Mouse (Mus musculus): ENCODE measurements around the gene Dapk2. TPM values are rescaled to one million over a fixed set of nuclear protein-coding genes. Genes with fewer than 3 reads are reported as not detected.

The Dapk2 gene
- total and polyA plus RNA-seq, 2 experiments from 2014 or later, result 0.58 to 1.1 TPM

- no peak for TF ChIP-seq CTCF (IDR thresholded peaks at IDR 0.05)
- 88% methylated on average over 3 of the region's 3 CpGs for WGBS
- no peak for ATAC-seq (ENCODE audit: low FRiP score)
Observed at GRCm38 (mm10) chr9:66182679-66182993, 24.6 kb downstream of the Dapk2 start.

GRCm38 (mm10) chr9:66183023-66183422 is 25.0 kb downstream of the Dapk2 start:
- DNase-seq (ENCODE audit: low spot score) (no peak), ATAC-seq (ENCODE audit: low FRiP score) (no peak)
- H3K4me1 ChIP-seq (ENCODE audit: insufficient read depth, low read length), result no peaks in the 10 kb centered on the region; the same call in 1 of the 2 replicates
- 85% methylated on average over 3 of the region's 3 CpGs for WGBS
- no peak overlapping the region for H3K4me2 ChIP-seq (ENCODE audit: low read depth, low read length, poor library complexity, severe bottlenecking)
- H3K27me3 ChIP-seq (ENCODE audit: insufficient read depth, low read length), result no peaks in the 10 kb centered on the region
- H3K27ac ChIP-seq (ENCODE audit: low read depth, low read length), result no peak overlapping the region
- H3K36me3 ChIP-seq (ENCODE audit: insufficient read depth, low read length), result no peaks in the 10 kb centered on the region
- TF ChIP-seq CTCF (IDR thresholded peaks at IDR 0.05), result no peak
- H3K4me3 ChIP-seq (ENCODE audit: low read depth, low read length), result no peak overlapping the region
- H3K9ac ChIP-seq (replicated peaks; ENCODE audit: low read length, poor library complexity, severe bottlenecking), result no peak overlapping the region
- H3K9me3 ChIP-seq (ENCODE audit: low read length), result no peaks in the 10 kb centered on the region

More at GRCm38 (mm10) chr9:66182679-66182993, 24.6 kb downstream of the Dapk2 start:
- Histone ChIP-seq H3K27ac (ENCODE audit: low read depth, low read length) (no peak overlapping the region), H3K9me3 (ENCODE audit: low read length) (no peaks in the 10 kb centered on the region), H3K9ac (replicated peaks; ENCODE audit: low read length, poor library complexity, severe bottlenecking) (no peak overlapping the region), H3K27me3 (ENCODE audit: insufficient read depth, low read length) (no peaks in the 10 kb centered on the region), H3K4me1 (ENCODE audit: insufficient read depth, low read length) (no peaks in the 10 kb centered on the region; the same call in 1 of the 2 replicates), H3K4me3 (ENCODE audit: low read depth, low read length) (no peak overlapping the region), H3K36me3 (ENCODE audit: insufficient read depth, low read length) (no peaks in the 10 kb centered on the region), H3K4me2 (ENCODE audit: low read depth, low read length, poor library complexity, severe bottlenecking) (no peak overlapping the region)
- no peak for DNase-seq (ENCODE audit: low spot score)

- Histone ChIP-seq H3K4me1 (ENCODE audit: insufficient read depth, low read length) (no peaks in the 10 kb centered on the region; the same call in 1 of the 2 replicates), H3K27me3 (ENCODE audit: insufficient read depth, low read length) (no peaks in the 10 kb centered on the region), H3K27ac (ENCODE audit: low read depth, low read length) (no peak overlapping the region), H3K4me2 (ENCODE audit: low read depth, low read length, poor library complexity, severe bottlenecking) (no peak overlapping the region), H3K9ac (replicated peaks; ENCODE audit: low read length, poor library complexity, severe bottlenecking) (no peak overlapping the region), H3K9me3 (ENCODE audit: low read length) (no peaks in the 10 kb centered on the region), H3K4me3 (ENCODE audit: low read depth, low read length) (no peak overlapping the region), H3K36me3 (ENCODE audit: insufficient read depth, low read length) (no peaks in the 10 kb centered on the region)
- DNase-seq (ENCODE audit: low spot score) (no peak), ATAC-seq (ENCODE audit: low FRiP score) (no peak)
- TF ChIP-seq CTCF (IDR thresholded peaks at IDR 0.05), result no peak
- WGBS, result 67% methylated on average over 5 of the region's 5 CpGs
Observed at GRCm38 (mm10) chr9:66184572-66184971, 26.5 kb downstream of the Dapk2 start.

GRCm38 (mm10) chr9:66186426-66186825 is 28.4 kb downstream of the Dapk2 start:
- Histone ChIP-seq H3K4me2 (ENCODE audit: low read depth, low read length, poor library complexity, severe bottlenecking) (no peak overlapping the region), H3K27ac (ENCODE audit: low read depth, low read length) (no peak overlapping the region), H3K36me3 (ENCODE audit: insufficient read depth, low read length) (no peaks in the 10 kb centered on the region), H3K4me3 (ENCODE audit: low read depth, low read length) (no peak overlapping the region), H3K4me1 (ENCODE audit: insufficient read depth, low read length) (no peaks in the 10 kb centered on the region; the same call in 1 of the 2 replicates), H3K27me3 (ENCODE audit: insufficient read depth, low read length) (no peaks in the 10 kb centered on the region), H3K9ac (replicated peaks; ENCODE audit: low read length, poor library complexity, severe bottlenecking) (no peak overlapping the region), H3K9me3 (ENCODE audit: low read length) (no peaks in the 10 kb centered on the region)
- ATAC-seq (ENCODE audit: low FRiP score) (no peak), DNase-seq (ENCODE audit: low spot score) (no peak)
- TF ChIP-seq CTCF (IDR thresholded peaks at IDR 0.05), result no peak
- WGBS, result 18% methylated on average over 6 of the region's 6 CpGs

- H3K36me3 ChIP-seq (ENCODE audit: insufficient read depth, low read length), result no peaks in the 10 kb centered on the region
- H3K4me2 ChIP-seq (ENCODE audit: low read depth, low read length, poor library complexity, severe bottlenecking), result no peak overlapping the region
- TF ChIP-seq CTCF (IDR thresholded peaks at IDR 0.05), result no peak
- DNase-seq (ENCODE audit: low spot score), result no peak
- H3K27ac ChIP-seq (ENCODE audit: low read depth, low read length), result no peak overlapping the region
- no peak overlapping the region for H3K9ac ChIP-seq (replicated peaks; ENCODE audit: low read length, poor library complexity, severe bottlenecking)
- H3K4me3 ChIP-seq (ENCODE audit: low read depth, low read length), result no peak overlapping the region
- no peaks in the 10 kb centered on the region for H3K27me3 ChIP-seq (ENCODE audit: insufficient read depth, low read length)
- WGBS, result 65% methylated on average over 1 of the region's 1 CpGs
- H3K9me3 ChIP-seq (ENCODE audit: low read length), result no peaks in the 10 kb centered on the region
- ATAC-seq (ENCODE audit: low FRiP score), result no peak
- no peaks in the 10 kb centered on the region; the same call in 1 of the 2 replicates for H3K4me1 ChIP-seq (ENCODE audit: insufficient read depth, low read length)
Observed at GRCm38 (mm10) chr9:66189026-66189425, 31.0 kb downstream of the Dapk2 start.

GRCm38 (mm10) chr9:66194003-66194402 is 36.0 kb downstream of the Dapk2 start:
- 82% methylated on average over 3 of the region's 3 CpGs for WGBS
- ATAC-seq (ENCODE audit: low FRiP score) (no peak), DNase-seq (ENCODE audit: low spot score) (no peak)
- no peak overlapping the region for H3K9ac ChIP-seq (replicated peaks; ENCODE audit: low read length, poor library complexity, severe bottlenecking)
- H3K36me3 ChIP-seq (ENCODE audit: insufficient read depth, low read length), result no peaks in the 10 kb centered on the region
- no peak overlapping the region for H3K27ac ChIP-seq (ENCODE audit: low read depth, low read length)
- H3K4me3 ChIP-seq (ENCODE audit: low read depth, low read length), result no peak overlapping the region
- no peaks in the 10 kb centered on the region for H3K27me3 ChIP-seq (ENCODE audit: insufficient read depth, low read length)
- no peaks in the 10 kb centered on the region for H3K9me3 ChIP-seq (ENCODE audit: low read length)
- no peak overlapping the region for H3K4me2 ChIP-seq (ENCODE audit: low read depth, low read length, poor library complexity, severe bottlenecking)
- no peak for TF ChIP-seq CTCF (IDR thresholded peaks at IDR 0.05)
- H3K4me1 ChIP-seq (ENCODE audit: insufficient read depth, low read length), result no peaks in the 10 kb centered on the region

Measured in midbrain, postnatal 0 days (tissue).